Comparison of ENCODE assay signal across 7 mouse cellular contexts in the genomic region with DNA sequence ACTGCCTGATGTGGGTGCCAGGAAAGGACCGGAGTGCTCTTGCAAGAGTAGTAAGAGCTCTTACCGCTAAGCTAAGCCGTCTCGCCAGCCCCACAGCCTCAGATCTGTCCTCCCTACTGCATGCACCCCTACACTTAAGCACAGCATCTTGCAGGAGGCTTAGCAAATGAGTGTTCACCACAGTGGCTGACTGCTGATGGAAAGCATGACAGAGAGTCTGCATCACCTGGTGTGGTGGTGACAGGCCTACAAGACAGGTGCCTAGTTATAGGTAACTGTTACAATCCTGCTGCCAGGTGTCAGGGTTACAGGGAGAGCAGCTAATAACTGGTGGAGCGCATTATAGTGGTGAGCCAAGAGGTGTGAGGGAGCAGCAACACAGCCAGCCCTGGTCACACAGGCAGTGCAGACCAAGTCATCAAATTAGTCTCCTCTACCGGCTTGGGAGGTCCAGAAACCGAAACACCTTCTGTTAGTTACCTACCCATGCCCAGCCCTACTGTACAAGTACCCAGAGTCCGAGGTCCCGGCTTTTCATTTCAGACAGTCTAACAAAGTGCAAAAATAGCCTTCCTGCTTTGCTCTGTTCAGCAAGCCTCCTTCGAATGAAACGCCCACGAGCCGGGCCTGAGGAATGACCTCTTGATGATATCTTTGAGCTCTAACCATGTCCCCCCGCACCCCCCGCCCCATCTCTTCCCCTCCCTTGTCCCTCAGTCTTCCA. TPM values are rescaled to one million over a fixed set of nuclear protein-coding genes. Genes with fewer than 3 reads are reported as not detected.
DNase-seq lines count a peak whose midpoint lies in the region; ATAC-seq and TF ChIP-seq lines count a peak whose summit lies in the region.

No protein-coding gene starts in this region.

- no peaks in the 10 kb centered on the region for H3K36me3 ChIP-seq in testis, adult 2 months (ENCODE audit: control insufficient read depth, insufficient read depth, low read length)
- H3K36me3 ChIP-seq in heart, embryonic 14.5 days (ENCODE audit: control insufficient read depth, insufficient read depth, low read length), result peaks cover 5% of the 10 kb centered on the region; the same call in 1 of the 2 replicates
- no peaks in the 10 kb centered on the region for H3K36me3 ChIP-seq in liver, embryonic 15.5 days (replicated peaks)
- no peaks in the 10 kb centered on the region for H3K36me3 ChIP-seq in thymus, adult 2 months (ENCODE audit: control insufficient read depth, insufficient read depth, low read length)

- H3K4me1 ChIP-seq in testis, adult 2 months (ENCODE audit: control insufficient read depth, insufficient read depth, low read length), result peaks cover 19% of the 10 kb centered on the region
- H3K4me1 ChIP-seq in heart, embryonic 14.5 days (ENCODE audit: control insufficient read depth in 2 of 2, insufficient read depth in 2 of 2, low read length in 2 of 2), result peaks cover 30 to 47% of the 10 kb centered on the region in 2 experiments
- peaks cover 67% of the 10 kb centered on the region for H3K4me1 ChIP-seq in liver, embryonic 15.5 days (replicated peaks)
- peaks cover 14% of the 10 kb centered on the region for H3K4me1 ChIP-seq in thymus, adult 2 months (replicated peaks; ENCODE audit: control insufficient read depth, insufficient read depth, low read length)

- peak overlapping the region; percentile 98 for H3K9ac ChIP-seq in heart, embryonic 14.5 days (ENCODE audit: low read length)
- peak overlapping the region; percentile 48; the same call in 1 of the 2 replicates for H3K9ac ChIP-seq in liver, embryonic 15.5 days

- WGBS in heart, embryonic 14.5 days, result 5% methylated on average over 15 of the region's 15 CpGs
- WGBS in liver, embryonic 15.5 days (ENCODE audit: insufficient replicate concordance), result 25% methylated on average over 15 of the region's 15 CpGs
- WGBS in thymus, adult 2 months, result 33% methylated on average over 15 of the region's 15 CpGs

- no peaks in the 10 kb centered on the region for H3K9me3 ChIP-seq in heart, embryonic 14.5 days (ENCODE audit: control insufficient read depth, low read length)
- no peaks in the 10 kb centered on the region for H3K9me3 ChIP-seq in liver, embryonic 15.5 days (replicated peaks)

- TF ChIP-seq CTCF in testis, adult 2 months (IDR thresholded peaks at IDR 0.05; ENCODE audit: control insufficient read depth, insufficient read depth, insufficient replicate concordance, low read depth, low read length), result no peak
- no peak for TF ChIP-seq CTCF in thymus, adult 2 months (IDR thresholded peaks at IDR 0.05; ENCODE audit: borderline replicate concordance, control insufficient read depth, extremely low read depth, insufficient read depth, low read length, poor library complexity)

- H3K4me3 ChIP-seq in testis, adult 2 months (ENCODE audit: control insufficient read depth, low read depth, low read length), result peak overlapping the region; percentile 86; the same call in 1 of the 2 replicates
- peak overlapping the region; percentile 81 to 85 for H3K4me3 ChIP-seq in heart, embryonic 14.5 days (ENCODE audit: control insufficient read depth in 1 of 2, insufficient read depth in 1 of 2, low read depth in 1 of 2, low read length in 2 of 2)
- peak overlapping the region; percentile 67 for H3K4me3 ChIP-seq in liver, embryonic 15.5 days (replicated peaks)
- H3K4me3 ChIP-seq in thymus, adult 2 months (ENCODE audit: control insufficient read depth, insufficient read depth, low read length), result no peak overlapping the region

- H3K27me3 ChIP-seq in testis, adult 2 months (ENCODE audit: control insufficient read depth, insufficient read depth, low read length), result no peaks in the 10 kb centered on the region; the same call in 1 of the 2 replicates
- no peaks in the 10 kb centered on the region for H3K27me3 ChIP-seq in heart, embryonic 14.5 days (ENCODE audit: control insufficient read depth, insufficient read depth, low read length)
- H3K27me3 ChIP-seq in liver, embryonic 15.5 days, result peaks cover 25% of the 10 kb centered on the region
- H3K27me3 ChIP-seq in thymus, adult 2 months (ENCODE audit: control insufficient read depth, insufficient read depth, low read length), result peaks cover 13% of the 10 kb centered on the region; the same call in 1 of the 2 replicates

- peak; percentile 7; the same call in 1 of the 2 replicates for ATAC-seq in heart, embryonic 14.5 days (ENCODE audit: insufficient number of reproducible peaks, insufficient read depth, low FRiP score, low read depth)
- no peak for ATAC-seq in liver, embryonic 15.5 days (ENCODE audit: insufficient read depth)

- no peak for DNase-seq in testis, postnatal 14 days (ENCODE audit: low spot score)
- no peak for DNase-seq in thymus, postnatal 10 days (ENCODE audit: low spot score in 2 of 2)
- DNase-seq in thymus, adult 2 months, result no peak
- no peak for DNase-seq in spleen, postnatal 36 days (ENCODE audit: low spot score in 2 of 2)

- peak overlapping the region; percentile 48 for H3K27ac ChIP-seq in testis, adult 2 months (ENCODE audit: control insufficient read depth, insufficient read depth, low read depth, low read length)
- peak overlapping the region; percentile 85 to 96 for H3K27ac ChIP-seq in heart, embryonic 14.5 days (replicated peaks in 1 of 2; ENCODE audit: control insufficient read depth in 1 of 2, insufficient read depth in 1 of 2, low read depth in 2 of 2, low read length in 2 of 2)
- H3K27ac ChIP-seq in liver, embryonic 15.5 days (replicated peaks), result no peak overlapping the region; the same call in 1 of the 2 replicates
- H3K27ac ChIP-seq in thymus, adult 2 months (ENCODE audit: control insufficient read depth, insufficient read depth, low read length), result no peak overlapping the region

- peak overlapping the region; percentile 88 for H3K4me2 ChIP-seq in heart, embryonic 14.5 days (ENCODE audit: low read length)
- peak overlapping the region; percentile 91 for H3K4me2 ChIP-seq in liver, embryonic 15.5 days

- TF ChIP-seq POLR2A in testis, adult 2 months (IDR thresholded peaks at IDR 0.05; ENCODE audit: control insufficient read depth, low read depth, low read length), result no peak
- no peak for TF ChIP-seq POLR2A in thymus, adult 2 months (IDR thresholded peaks at IDR 0.05; ENCODE audit: control insufficient read depth, extremely low read depth, insufficient read depth, low read length, poor library complexity)

RNA-seq across cellular contexts. Expression of a gene that starts 0.8 kb away (rescaled TPM):
- 2.0 and 3.1 TPM in 2 replicates for polyA plus RNA-seq in testis, adult 2 months (2012; rRNA removed)
- polyA plus RNA-seq in heart, embryonic 14.5 days (2014; fragmentation: Nextera tagmentation; extraction: Ambion mirVana), result 18.1 and 25.1 TPM in 2 replicates
- 8.5 and 11.6 TPM in 2 replicates for polyA plus RNA-seq in liver, embryonic 15.5 days (2015; fragmentation: Nextera tagmentation; extraction: Ambion mirVana)
- 20.8 and 22.9 TPM in 2 replicates for polyA plus RNA-seq in thymus, adult 2 months (2012; rRNA removed)

RNA-seq across cellular contexts. Expression of a gene that starts 28.1 kb away (rescaled TPM):
- polyA plus RNA-seq in testis, adult 2 months (2012; rRNA removed), result 12.9 and 15.2 TPM in 2 replicates
- 28.7 and 29.7 TPM in 2 replicates for polyA plus RNA-seq in heart, embryonic 14.5 days (2014; fragmentation: Nextera tagmentation; extraction: Ambion mirVana)
- 2.4 and 2.5 TPM in 2 replicates for polyA plus RNA-seq in liver, embryonic 15.5 days (2015; fragmentation: Nextera tagmentation; extraction: Ambion mirVana)
- polyA plus RNA-seq in thymus, adult 2 months (2012; rRNA removed), result 6.6 and 8.3 TPM in 2 replicates

Comparison
In these comparisons a context has a peak if more than half of its experiments do, and no peak if none do; other contexts are left out.
1. H3K27ac ChIP-seq: peak in testis, adult 2 months (single experiment) and heart, embryonic 14.5 days (2 of 2); none in liver, embryonic 15.5 days (single experiment) and thymus, adult 2 months (single experiment).